Mouse (Mus musculus) thymus, adult 18-20 months (tissue): ENCODE data around the gene Prss33.

Source experiments
- DNase-seq, 2 experiments: peaks; one replicate each; pipeline ENCODE4 v3.0.0; 2022; ENCODE audit warnings: mixed read lengths in 2 of 2

Prss33 gene

DNA sequence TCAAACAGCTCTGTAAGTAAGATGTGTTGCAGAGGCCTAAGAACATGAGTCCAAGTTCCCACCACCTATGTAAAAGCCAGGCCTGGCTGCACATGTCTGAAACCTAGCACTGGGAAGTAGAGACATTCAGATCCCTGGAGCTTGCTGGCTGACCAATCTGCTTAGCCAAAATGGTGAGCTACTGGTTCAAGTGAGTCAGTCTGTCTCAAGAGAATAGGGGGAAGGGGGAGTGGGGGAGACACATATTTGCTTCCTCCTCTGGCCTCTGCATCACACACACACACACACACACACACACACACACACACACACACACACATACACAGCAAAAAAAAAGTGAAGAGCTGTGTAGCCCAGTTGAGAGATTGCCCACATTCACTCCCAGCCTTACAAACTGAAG, 52.5 kb downstream of the Prss33 start:
- DNase-seq, result no peak
